Mouse (Mus musculus) layer of hippocampus, postnatal 14 days (tissue): ENCODE measurements at regions not wholly inside any gene's neighbourhood (a gene's known extent, or its start where the extent isn't known, plus 50 kb on each side); places are given as distances from the start of the nearest gene placed in this dataset.

Source experiments
- DNase-seq, 2 experiments: peaks; one replicate each; pipeline ENCODE4 v3.0.0; 2021 to 2022; ENCODE audit warnings: low spot score in 2 of 2, mixed read lengths in 1 of 2

DNA sequence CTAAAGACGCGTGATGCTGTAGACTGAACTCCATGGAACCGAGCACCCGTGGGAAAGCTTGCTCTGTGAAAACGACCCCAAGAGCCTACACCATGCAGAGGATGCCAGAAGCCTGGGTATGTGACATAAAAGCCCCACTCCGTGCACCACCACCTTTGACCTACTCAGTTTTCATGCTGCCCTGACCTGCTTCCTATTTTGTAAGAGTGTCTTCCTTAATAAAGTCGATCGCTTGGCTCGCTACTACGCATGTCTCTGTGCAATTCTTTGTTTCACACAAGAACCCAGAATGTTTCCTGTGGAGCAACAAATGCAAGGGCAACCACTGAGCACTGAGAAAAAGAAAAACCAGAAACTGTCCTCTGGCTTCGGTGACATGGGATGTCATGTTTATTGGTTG is 60.5 kb downstream of the Sec61b start:
- no peak for DNase-seq

GRCm38 (mm10) chr4:47567694-47568093 is 93.2 kb downstream of the Sec61b start:
- no peak for DNase-seq

GRCm38 (mm10) chr4:47570846-47571245 is 96.4 kb downstream of the Sec61b start:
- no peak for DNase-seq

DNA sequence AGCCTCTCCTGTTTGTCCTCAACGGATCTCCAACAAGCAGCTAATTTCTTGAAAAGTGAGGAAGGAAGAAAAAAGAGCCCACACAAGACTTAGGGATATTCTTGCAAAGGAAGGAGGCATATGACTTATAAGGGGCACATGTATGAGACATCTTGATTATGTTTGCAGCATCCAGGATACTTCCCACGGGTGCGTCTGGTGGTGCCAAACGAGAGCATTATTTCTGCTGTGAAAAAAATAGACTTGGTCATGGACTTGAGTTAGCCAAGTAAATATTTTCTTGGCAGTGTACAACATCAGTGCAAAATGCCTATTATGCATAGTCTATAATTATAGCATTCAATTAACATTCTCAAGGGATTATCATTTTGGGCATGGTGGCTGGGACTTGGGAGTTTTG is 101.6 kb downstream of the Sec61b start:
- DNase-seq: no peak

- DNase-seq: peak in 1 of 2 experiments; percentile 62
Observed at GRCm38 (mm10) chr4:47577490-47577889, 103.0 kb downstream of the Sec61b start.

DNA sequence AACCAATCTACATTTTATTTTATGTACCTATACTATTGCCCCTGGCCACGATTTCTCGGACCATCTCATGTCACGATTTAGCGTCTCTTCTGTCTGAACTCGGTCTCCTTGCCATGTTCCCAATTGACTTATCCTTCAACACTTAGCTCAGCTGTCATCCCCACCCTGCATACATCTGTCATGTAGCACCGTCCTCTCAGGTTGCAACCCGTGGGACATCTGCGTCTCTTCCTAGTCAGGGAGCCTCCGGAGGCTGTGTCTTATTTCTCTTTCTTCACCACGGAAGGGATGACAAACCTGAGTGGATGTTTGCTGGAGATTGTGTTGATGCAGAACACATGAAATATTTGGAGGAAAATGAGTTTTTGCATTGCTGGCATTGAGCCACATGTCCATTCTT is 104.2 kb downstream of the Sec61b start:
- DNase-seq: no peak

- DNase-seq: no peak
Observed at GRCm38 (mm10) chr4:47580556-47580955, 106.1 kb downstream of the Sec61b start.

GRCm38 (mm10) chr4:47587256-47587655 is 112.8 kb downstream of the Sec61b start:
- no peak for DNase-seq

GRCm38 (mm10) chr4:47592271-47592986 is 118.0 kb downstream of the Sec61b start:
- DNase-seq: no peak

GRCm38 (mm10) chr4:47593155-47593554 is 118.7 kb downstream of the Sec61b start:
- DNase-seq: no peak

- DNase-seq: no peak
Observed at GRCm38 (mm10) chr4:47594171-47594570, 119.7 kb downstream of the Sec61b start.

- no peak for DNase-seq
Observed at GRCm38 (mm10) chr4:47595841-47596240, 121.4 kb downstream of the Sec61b start.

DNA sequence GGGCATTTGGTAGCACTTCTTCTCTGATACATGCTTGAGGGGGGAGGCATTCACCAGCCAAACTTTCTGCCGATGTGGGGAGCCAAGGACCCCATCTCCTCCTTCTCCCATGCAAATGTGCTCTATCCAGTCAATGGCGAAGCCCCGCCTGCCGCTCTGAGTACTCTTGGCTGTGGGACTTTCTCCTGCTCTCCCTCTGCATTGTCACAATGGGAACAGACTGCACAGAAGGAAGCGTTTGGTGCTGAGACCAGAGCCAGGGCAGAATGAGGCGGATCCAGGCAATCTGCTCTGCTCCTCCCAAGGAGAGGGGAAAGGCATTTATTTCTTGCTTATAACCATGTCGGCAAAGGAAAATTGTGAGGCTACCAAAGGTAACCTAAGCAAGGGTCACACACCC is 123.1 kb downstream of the Sec61b start:
- DNase-seq: peak in 1 of 2 experiments; percentile 52

DNA sequence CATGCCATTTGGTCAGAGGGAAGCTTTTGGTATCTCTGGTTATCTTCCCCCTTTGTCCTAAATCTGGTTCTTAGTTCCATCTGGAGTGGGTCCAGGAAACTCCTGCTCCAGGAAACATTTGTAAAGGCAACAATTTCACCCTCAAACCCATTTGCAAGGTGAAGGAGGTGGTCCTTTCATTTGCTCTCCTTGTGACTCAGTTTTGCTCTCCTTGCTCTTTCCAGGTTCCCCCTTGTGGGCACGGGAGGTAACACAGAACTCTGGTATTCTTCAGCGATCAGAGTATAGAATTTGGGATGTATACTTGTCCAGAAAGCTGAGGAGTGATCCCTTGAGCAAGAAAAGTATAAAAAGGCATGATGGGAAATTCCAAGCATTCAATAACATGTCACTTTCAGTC is 123.8 kb downstream of the Sec61b start:
- peak in 1 of 2 experiments; percentile 36 for DNase-seq

DNA sequence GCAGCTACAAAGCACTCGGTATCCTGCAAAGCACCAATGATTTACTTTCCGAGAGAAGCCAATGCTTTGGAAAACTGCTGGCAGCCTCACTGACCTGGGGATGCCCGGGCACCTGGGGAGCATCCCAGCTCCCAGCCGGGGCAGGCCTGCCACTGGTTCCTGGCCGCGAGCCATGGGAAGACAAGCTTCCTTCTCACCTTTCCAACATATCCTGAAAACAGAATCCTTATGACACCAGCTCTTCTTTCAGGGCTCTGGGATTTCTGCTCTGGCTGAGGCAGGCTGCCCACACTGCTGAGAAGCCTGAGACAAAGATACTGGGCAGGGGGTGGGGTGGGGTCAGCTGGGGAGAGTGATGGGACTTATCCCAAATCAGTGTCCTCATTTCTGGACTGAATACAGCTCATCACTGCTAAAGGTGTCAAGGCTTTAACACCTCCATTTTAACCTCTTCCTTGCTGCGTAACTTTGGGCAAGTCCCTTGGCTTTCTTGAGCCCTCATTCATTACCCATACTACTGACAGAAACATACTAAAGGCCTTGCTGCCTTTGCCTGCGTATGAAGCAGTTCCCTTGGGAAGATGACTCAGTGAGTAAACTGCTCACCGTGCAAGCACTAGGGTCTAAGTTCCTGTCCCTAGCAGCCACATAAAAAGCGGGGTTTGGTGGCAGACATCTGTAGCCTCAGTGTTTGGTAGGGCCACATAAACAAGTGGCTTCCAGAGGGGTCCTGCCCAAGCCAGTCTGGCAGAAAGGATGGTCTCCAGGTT is 127.0 kb downstream of the Sec61b start:
- DNase-seq: no peak

DNA sequence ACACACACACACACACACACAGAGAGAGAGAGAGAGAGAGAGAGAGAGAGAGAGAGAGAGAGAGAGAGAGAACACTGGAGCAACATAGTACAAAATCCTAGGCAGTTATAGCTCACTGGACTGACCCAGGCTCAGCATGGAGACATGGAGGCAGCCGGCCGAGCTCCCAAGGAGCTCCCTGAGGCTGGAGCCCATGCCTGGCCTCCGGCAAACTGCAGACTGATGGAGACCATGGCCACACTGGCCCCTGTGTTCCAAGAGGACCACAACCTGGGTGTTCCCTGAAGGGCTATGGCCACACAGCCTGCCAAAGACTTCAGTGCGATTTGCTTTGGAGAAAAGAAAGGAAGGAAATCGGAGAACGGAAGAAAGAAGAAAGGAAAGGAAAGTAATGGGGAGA is 128.9 kb downstream of the Sec61b start:
- DNase-seq: no peak

- DNase-seq: no peak
Observed at GRCm38 (mm10) chr4:47603847-47604397, 129.5 kb downstream of the Sec61b start.

- DNase-seq: no peak
Observed at GRCm38 (mm10) chr4:47605676-47606075, 131.2 kb downstream of the Sec61b start.

DNA sequence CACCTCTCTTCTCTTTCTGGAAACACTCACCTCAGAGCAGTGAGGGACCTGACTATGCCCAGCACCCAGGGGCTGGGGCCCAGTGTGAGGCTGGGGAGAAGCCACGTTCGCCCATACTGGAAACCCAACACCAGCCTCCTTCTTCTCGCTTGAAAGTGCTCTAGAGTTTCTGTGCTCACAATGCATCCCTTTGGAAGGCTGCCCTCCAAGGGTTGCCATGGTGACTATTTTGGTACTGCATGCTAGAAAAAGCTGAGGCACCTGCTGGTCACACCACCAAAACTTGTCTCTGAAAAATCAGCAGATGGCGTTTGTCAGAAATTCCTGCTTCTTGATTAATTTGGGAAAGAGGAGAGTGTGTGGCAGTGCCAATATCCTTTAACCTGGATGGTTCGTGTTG is 134.2 kb downstream of the Sec61b start:
- peak; percentile 87 to 95 for DNase-seq

GRCm38 (mm10) chr4:47610913-47611312 is 136.5 kb downstream of the Sec61b start:
- no peak for DNase-seq

GRCm38 (mm10) chr4:47616525-47616924 is 142.1 kb downstream of the Sec61b start:
- DNase-seq: no peak

DNA sequence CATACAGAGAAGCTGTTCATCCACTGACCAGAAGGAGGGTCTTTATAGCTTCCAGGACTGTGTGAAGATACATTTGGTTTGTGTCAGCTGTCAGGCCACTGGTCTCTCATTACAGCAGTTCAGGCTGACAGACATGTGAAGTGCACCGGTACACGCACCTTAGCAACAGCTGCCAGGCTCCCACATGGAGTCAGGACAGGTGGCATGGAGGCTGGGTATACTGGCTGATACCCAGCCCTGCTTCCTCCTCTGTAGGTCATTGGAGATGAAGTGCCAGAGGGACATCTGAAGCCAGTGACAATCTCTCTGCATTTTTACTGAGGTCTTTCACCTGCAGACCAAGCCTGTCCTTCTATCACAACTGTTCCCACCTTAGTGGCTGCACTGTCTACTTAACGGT is 146.2 kb downstream of the Sec61b start:
- no peak for DNase-seq
